Mouse (Mus musculus) T-cell, adult 66 days (primary cell): Measurements from ENCODE around the gene Cxxc4. TPM values are rescaled to one million over a fixed set of nuclear protein-coding genes. Genes with fewer than 3 reads are reported as not detected.

ENCODE experiments used
- total RNA-seq, 2 experiments: library from RNA; stranded (reverse); gene quantifications; 3 replicates in 1 of 2; 4 replicates in 1 of 2; pipeline ENCODE4 v1.2.4; 2023

The Cxxc4 gene
- total RNA-seq: not detected

GRCm38 (mm10) chr3:134236414-134237112 is at the start of gene Cxxc4:
Gene Cxxc4, plus strand, starts transcription at chr3:134236484.

